Mouse (Mus musculus) neural tube, embryonic 11.5 days (tissue): ENCODE data around the gene Gm266. TPM values are rescaled to one million over a fixed set of nuclear protein-coding genes. Genes with fewer than 3 reads are reported as not detected.
A peak's percentile ranks its signal among the peaks of the same experiment; 100 is the strongest.

Experiments
- ATAC-seq: fragments of 200-750 bp; cut with Nextera tagmentation; 2 replicates; pipeline ENCODE4 v1.8.0; 2017; ENCODE audit warnings: moderate number of reproducible peaks, mild to moderate bottlenecking, moderate TSS enrichment, moderate library complexity; ENCODE audit not compliant: insufficient read depth, low FRiP score, low TSS enrichment
- DNase-seq: peaks from one replicate; pipeline ENCODE4 v3.0.0-alpha.2; 2015; ENCODE audit warnings: low spot score
- H3K27ac ChIP-seq: fragments of 300-500 bp; sonication (generic); 2 replicates; pipeline ENCODE4 v1.5.1; 2014; ENCODE audit warnings: low read depth, mild to moderate bottlenecking, low read length
- H3K27me3 ChIP-seq: fragments of 300-500 bp; sonication (generic); 2 replicates; pipeline ENCODE4 v1.6.1; 2014; ENCODE audit warnings: mild to moderate bottlenecking, low read length, mixed read lengths; ENCODE audit not compliant: control insufficient read depth, insufficient read depth
- H3K36me3 ChIP-seq: fragments of 300-500 bp; sonication (generic); 2 replicates; pipeline ENCODE4 v1.6.1; 2014; ENCODE audit warnings: mild to moderate bottlenecking, low read length, moderate library complexity, mixed read lengths; ENCODE audit not compliant: control insufficient read depth, insufficient read depth
- H3K4me1 ChIP-seq: fragments of 300-500 bp; sonication (generic); 2 replicates; pipeline ENCODE4 v1.6.1; 2014; ENCODE audit warnings: low read length, mixed read lengths; ENCODE audit not compliant: control insufficient read depth, insufficient read depth
- H3K4me2 ChIP-seq: fragments of 300-500 bp; sonication (generic); 2 replicates; pipeline ENCODE4 v1.6.1; 2014; ENCODE audit warnings: low read depth, mild to moderate bottlenecking, moderate library complexity
- H3K4me3 ChIP-seq: fragments of 300-500 bp; sonication (generic); 2 replicates; pipeline ENCODE4 v1.5.1; 2014; ENCODE audit warnings: low read depth, low read length
- H3K9ac ChIP-seq: fragments of 300-500 bp; sonication (generic); 2 replicates; pipeline ENCODE4 v1.6.1; 2014; ENCODE audit warnings: mild to moderate bottlenecking, low read length
- H3K9me3 ChIP-seq: fragments of 300-500 bp; sonication (generic); 2 replicates; pipeline ENCODE4 v1.6.1; 2016; ENCODE audit warnings: low read length; ENCODE audit not compliant: control insufficient read depth
- WGBS: fragments of 180-500 bp; shearing (Covaris S2); extraction: QIAGEN DNeasy Blood & Tissue Kit; methylation state at CpG from one replicate; pipeline ENCODE4 v1.1.7; 2014; 5-methylcytosine and 5-hydroxymethylcytosine counted together
- polyA plus RNA-seq: library from polyadenylated mRNA; unstranded; fragments of >200 nt; fragmentation: Nextera tagmentation; extraction: Ambion mirVana; gene quantifications from 2 replicates; pipeline ENCODE4 v1.2.1, GENCODE M21; 2014

Gene Gm266
- polyA plus RNA-seq, 1 experiment from 2014 or later = 5.3 TPM

GRCm38 (mm10) chr12:111440701-111441373, 44.8 kb downstream of the Gm266 start:
- DNase-seq (no peak), ATAC-seq (no peak)
- H3K27me3 ChIP-seq = peaks cover 49% of the 10 kb centered on the region
- WGBS = 92% methylated on average over 9 of the region's 9 CpGs
- H3K9ac ChIP-seq = no peak overlapping the region
- H3K4me3 ChIP-seq = no peak overlapping the region
- H3K27ac ChIP-seq = no peak overlapping the region
- H3K9me3 ChIP-seq = no peaks in the 10 kb centered on the region
- no peaks in the 10 kb centered on the region for H3K36me3 ChIP-seq
- no peak overlapping the region for H3K4me2 ChIP-seq
- peaks cover 6% of the 10 kb centered on the region; the same call in 1 of the 2 replicates for H3K4me1 ChIP-seq

GRCm38 (mm10) chr12:111438850-111439249, 46.8 kb downstream of the Gm266 start:
- peaks cover 6% of the 10 kb centered on the region; the same call in 1 of the 2 replicates for H3K4me1 ChIP-seq
- no peak overlapping the region for H3K4me3 ChIP-seq
- H3K27me3 ChIP-seq = peaks cover 32% of the 10 kb centered on the region
- 84% methylated on average over 6 of the region's 6 CpGs for WGBS
- H3K36me3 ChIP-seq = no peaks in the 10 kb centered on the region
- no peak overlapping the region for H3K4me2 ChIP-seq
- H3K27ac ChIP-seq = no peak overlapping the region
- ATAC-seq = no peak
- DNase-seq = no peak
- no peak overlapping the region for H3K9ac ChIP-seq
- H3K9me3 ChIP-seq = no peaks in the 10 kb centered on the region

GRCm38 (mm10) chr12:111437222-111437900, 48.3 kb downstream of the Gm266 start:
- WGBS = 69% methylated on average over 5 of the region's 5 CpGs
- ATAC-seq (no peak), DNase-seq (no peak)
- H3K4me2 ChIP-seq = no peak overlapping the region
- no peak overlapping the region for H3K4me3 ChIP-seq
- peaks cover under 1% of the 10 kb centered on the region; the same call in 1 of the 2 replicates for H3K4me1 ChIP-seq
- no peaks in the 10 kb centered on the region for H3K36me3 ChIP-seq
- no peak overlapping the region for H3K27ac ChIP-seq
- no peaks in the 10 kb centered on the region for H3K9me3 ChIP-seq
- H3K9ac ChIP-seq = no peak overlapping the region
- H3K27me3 ChIP-seq = peaks cover 22% of the 10 kb centered on the region

- Histone ChIP-seq H3K27me3 (peaks cover 22% of the 10 kb centered on the region), H3K27ac (no peak overlapping the region), H3K4me2 (no peak overlapping the region), H3K9me3 (no peaks in the 10 kb centered on the region), H3K4me3 (no peak overlapping the region), H3K4me1 (no peaks in the 10 kb centered on the region), H3K36me3 (no peaks in the 10 kb centered on the region), H3K9ac (no peak overlapping the region)
- WGBS = 76% methylated on average over 8 of the region's 8 CpGs
- DNase-seq (no peak), ATAC-seq (no peak)
Measured at GRCm38 (mm10) chr12:111436640-111437039, 49.0 kb downstream of the Gm266 start.

GRCm38 (mm10) chr12:111436170-111436569, 49.5 kb downstream of the Gm266 start:
- H3K36me3 ChIP-seq = no peaks in the 10 kb centered on the region
- H3K27ac ChIP-seq = no peak overlapping the region
- no peak for DNase-seq
- WGBS = 83% methylated on average over 3 of the region's 3 CpGs
- no peak overlapping the region for H3K4me2 ChIP-seq
- H3K9ac ChIP-seq = no peak overlapping the region
- no peak for ATAC-seq
- peaks cover 23% of the 10 kb centered on the region for H3K27me3 ChIP-seq
- H3K9me3 ChIP-seq = no peaks in the 10 kb centered on the region
- no peak overlapping the region for H3K4me3 ChIP-seq
- no peaks in the 10 kb centered on the region for H3K4me1 ChIP-seq

- 56% methylated on average over 8 of the region's 8 CpGs for WGBS
- Histone ChIP-seq H3K4me3 (no peak overlapping the region), H3K4me1 (no peaks in the 10 kb centered on the region), H3K27ac (0 out of 2 replicates have a peak overlapping the region, but pooled peaks have one; percentile 20), H3K9ac (no peak overlapping the region), H3K27me3 (peaks cover 33% of the 10 kb centered on the region), H3K36me3 (no peaks in the 10 kb centered on the region), H3K4me2 (no peak overlapping the region), H3K9me3 (no peaks in the 10 kb centered on the region)
- DNase-seq = no peak
- ATAC-seq = no peak
Measured at GRCm38 (mm10) chr12:111434745-111435327, 50.8 kb downstream of the Gm266 start.

Other genes starting within 250 kb of the Gm266 start
- gene Amn, start 214.7 kb downstream of the Gm266 start, polyA plus RNA-seq = not detected in 2 replicates
- gene Cdc42bpb, start 108.1 kb downstream of the Gm266 start, polyA plus RNA-seq = 36.7 and 37.2 TPM in 2 replicates
- gene Lbhd2, start 79.0 kb downstream of the Gm266 start, polyA plus RNA-seq = not detected in 2 replicates
- 5.3 and 6.6 TPM in 2 replicates for gene Exoc3l4, start 68.8 kb downstream of the Gm266 start, polyA plus RNA-seq
- gene Tnfaip2, start 43.4 kb downstream of the Gm266 start, polyA plus RNA-seq = 3.4 and 3.7 TPM in 2 replicates
- 645 and 670 TPM in 2 replicates for gene Eif5, start 52.2 kb upstream of the Gm266 start, polyA plus RNA-seq
- 70.5 and 73.1 TPM in 2 replicates for gene Mark3, start 88.7 kb upstream of the Gm266 start, polyA plus RNA-seq
- 2,083 and 2,271 TPM in 2 replicates for gene Ckb, start 186.5 kb upstream of the Gm266 start, polyA plus RNA-seq
- 5.8 and 6.6 TPM in 2 replicates for gene Trmt61a, start 192.3 kb upstream of the Gm266 start, polyA plus RNA-seq
- 58.8 and 60.0 TPM in 2 replicates for gene Bag5, start 227.4 kb upstream of the Gm266 start, polyA plus RNA-seq
- gene Apopt1, start 227.4 kb upstream of the Gm266 start, polyA plus RNA-seq = 53.1 and 53.4 TPM in 2 replicates